Mouse (Mus musculus) heart, postnatal 0 days (tissue): Measurements from ENCODE around the gene Akirin1. TPM values are rescaled to one million over a fixed set of nuclear protein-coding genes. Genes with fewer than 3 reads are reported as not detected.

ENCODE experiments used
- ATAC-seq: fragments of 200-750 bp; cut with Nextera tagmentation; 2 replicates; pipeline ENCODE4 v1.8.0; 2017; ENCODE audit warnings: low read depth, moderate number of reproducible peaks, moderate library complexity; ENCODE audit not compliant: insufficient read depth
- DNase-seq: peaks from one replicate; pipeline ENCODE4 v3.0.0-alpha.2; 2016; ENCODE audit warnings: low spot score
- H3K27ac ChIP-seq: fragments of 300-500 bp; sonication (generic); 2 replicates; pipeline ENCODE4 v1.5.1; 2014; ENCODE audit warnings: low read depth, mild to moderate bottlenecking
- H3K27me3 ChIP-seq: fragments of 300-500 bp; sonication (generic); 2 replicates; pipeline ENCODE4 v1.6.1; 2014; ENCODE audit warnings: low read length, mixed read lengths; ENCODE audit not compliant: control insufficient read depth, insufficient read depth
- H3K36me3 ChIP-seq: fragments of 300-500 bp; sonication (generic); replicated peaks from 2 replicates; pipeline ENCODE4 v1.6.1; 2014; ENCODE audit warnings: low read length, mixed read lengths; ENCODE audit not compliant: control insufficient read depth, insufficient read depth
- H3K4me1 ChIP-seq: fragments of 300-500 bp; sonication (generic); 2 replicates; pipeline ENCODE4 v1.6.1; 2014; ENCODE audit warnings: antibody characterized with exemption; ENCODE audit not compliant: control insufficient read depth, insufficient read depth
- H3K4me2 ChIP-seq: fragments of 300-500 bp; sonication (generic); 2 replicates; pipeline ENCODE4 v1.6.1; 2014; ENCODE audit warnings: low read depth, mild to moderate bottlenecking, low read length, moderate library complexity
- H3K4me3 ChIP-seq: fragments of 300-500 bp; sonication (generic); 2 replicates; pipeline ENCODE4 v1.5.1; 2014; ENCODE audit warnings: low read depth, low read length
- H3K9ac ChIP-seq: fragments of 300-500 bp; sonication (generic); replicated peaks from 2 replicates; pipeline ENCODE4 v1.6.1; 2014; ENCODE audit warnings: low read depth, low read length, mixed read lengths
- H3K9me3 ChIP-seq: fragments of 300-500 bp; sonication (generic); replicated peaks from 2 replicates; pipeline ENCODE4 v1.6.1; 2016; ENCODE audit warnings: low read length; ENCODE audit not compliant: control insufficient read depth
- CTCF ChIP-seq: IDR thresholded peaks from 2 replicates; pipeline ENCODE4 v1.5.1; 2016; ENCODE audit warnings: antibody characterized with exemption, control low read depth, low read depth
- EP300 ChIP-seq: IDR thresholded peaks from 2 replicates; pipeline ENCODE4 v1.6.1; 2016; ENCODE audit warnings: antibody characterized with exemption, low read depth
- WGBS: fragments of 180-500 bp; shearing (Covaris S2); extraction: QIAGEN DNeasy Blood & Tissue Kit; methylation state at CpG from one replicate; pipeline ENCODE4 v1.1.7; 2014; 5-methylcytosine and 5-hydroxymethylcytosine counted together
- polyA plus RNA-seq: library from polyadenylated mRNA; unstranded; fragments of >200 nt; fragmentation: Nextera tagmentation; extraction: Ambion mirVana; gene quantifications from 2 replicates; pipeline ENCODE4 v1.2.1, GENCODE M21; 2015
- total RNA-seq: library from RNA; depleted of rRNA; stranded (reverse); fragments of >200 nt; gene quantifications from 2 replicates; pipeline ENCODE4 v1.2.3, GENCODE M21; 2014; ENCODE audit warnings: low replicate concordance; rRNA removed

Gene Akirin1
- total RNA-seq = 33.5 and 65.5 TPM in 2 replicates
- polyA plus RNA-seq = 43.4 and 54.2 TPM in 2 replicates

DNA sequence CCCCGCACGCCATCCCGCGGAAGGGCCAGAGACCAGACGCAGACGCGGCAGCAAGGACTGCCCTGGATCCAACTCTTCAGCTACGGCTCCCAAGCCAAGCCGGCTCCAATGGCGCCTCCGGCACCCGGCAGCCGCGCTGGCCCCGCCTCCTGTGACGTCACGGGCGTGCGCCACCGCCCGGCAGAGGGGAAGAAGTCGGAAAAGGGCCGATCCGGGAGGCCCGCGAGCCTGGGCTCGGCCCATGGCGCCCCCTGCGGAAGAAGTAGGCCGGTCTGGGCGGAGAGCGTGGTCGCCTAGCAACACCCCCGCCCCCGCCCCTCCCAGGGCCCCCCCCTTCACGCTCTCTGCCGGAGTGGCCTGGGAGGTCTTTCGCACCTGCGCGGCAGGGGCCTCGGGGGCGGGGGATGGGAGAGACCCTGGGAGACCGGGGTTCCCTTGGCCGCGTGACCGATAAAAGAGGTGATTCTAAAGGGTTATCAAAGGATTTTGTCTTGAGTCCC lies at the start of gene Akirin1:
TSS of gene Akirin1 (minus strand) at position 194 of the 500 bp plus-strand sequence.
- H3K4me3 ChIP-seq = peak within 1 kb of the TSS; percentile 97
- H3K36me3 ChIP-seq = no peaks in the 10 kb centered on the region
- DNase-seq (peak; percentile 96), ATAC-seq (peak; percentile 98)
- peak; percentile 72; the same call in 1 of the 2 replicates for TF ChIP-seq EP300
- TF ChIP-seq CTCF = peak; percentile 52
- H3K9me3 ChIP-seq = no peaks in the 10 kb centered on the region
- peak within 1 kb of the TSS; percentile 97 for H3K9ac ChIP-seq
- no peaks in the 10 kb centered on the region for H3K27me3 ChIP-seq
- WGBS = under 1% methylated on average over 28 of the region's 46 CpGs
- H3K4me2 ChIP-seq = peak within 1 kb of the TSS; percentile 95
- H3K27ac ChIP-seq = peak within 1 kb of the TSS; percentile 94
- peaks cover 8% of the 10 kb centered on the region for H3K4me1 ChIP-seq

GRCm38 (mm10) chr4:123797856-123798255 lies 47.7 kb upstream of the Akirin1 start:
- H3K4me1 ChIP-seq = peaks cover 3% of the 10 kb centered on the region; the same call in 1 of the 2 replicates
- 73% methylated on average over 7 of the region's 7 CpGs for WGBS
- no peak for ATAC-seq
- no peak for DNase-seq
- no peak overlapping the region for H3K9ac ChIP-seq
- no peaks in the 10 kb centered on the region for H3K27me3 ChIP-seq
- TF ChIP-seq EP300 (no peak), CTCF (no peak)
- H3K9me3 ChIP-seq = no peaks in the 10 kb centered on the region
- H3K36me3 ChIP-seq = no peaks in the 10 kb centered on the region
- H3K27ac ChIP-seq = no peak overlapping the region
- H3K4me3 ChIP-seq = no peak overlapping the region
- no peak overlapping the region for H3K4me2 ChIP-seq

DNA sequence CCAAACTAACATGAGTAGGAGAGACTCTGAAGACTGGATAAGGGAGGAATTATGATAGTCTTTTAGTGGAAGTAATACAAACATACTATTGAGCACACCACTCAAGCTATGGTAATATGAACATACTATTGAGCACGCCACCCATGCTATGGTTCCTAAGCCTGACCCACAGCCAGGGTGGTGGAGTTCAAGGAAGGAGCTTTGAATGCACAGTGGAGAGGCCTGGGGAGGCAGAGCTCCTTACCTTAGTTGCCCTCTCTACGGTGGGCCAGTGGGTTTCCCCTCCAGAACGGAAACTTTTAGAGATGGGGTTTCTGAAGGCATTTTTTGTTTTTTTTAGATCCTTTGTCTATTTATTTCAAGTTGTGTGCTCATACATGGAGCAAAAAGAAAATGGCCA lies 47.3 kb upstream of the Akirin1 start:
- peaks cover 3% of the 10 kb centered on the region; the same call in 1 of the 2 replicates for H3K4me1 ChIP-seq
- DNase-seq = no peak
- ATAC-seq = no peak
- no peak overlapping the region for H3K9ac ChIP-seq
- H3K4me3 ChIP-seq = no peak overlapping the region
- H3K9me3 ChIP-seq = no peaks in the 10 kb centered on the region
- TF ChIP-seq EP300 (no peak), CTCF (no peak)
- no peaks in the 10 kb centered on the region for H3K27me3 ChIP-seq
- 88% methylated on average over 3 of the region's 3 CpGs for WGBS
- no peaks in the 10 kb centered on the region for H3K36me3 ChIP-seq
- no peak overlapping the region for H3K4me2 ChIP-seq
- no peak overlapping the region for H3K27ac ChIP-seq

DNA sequence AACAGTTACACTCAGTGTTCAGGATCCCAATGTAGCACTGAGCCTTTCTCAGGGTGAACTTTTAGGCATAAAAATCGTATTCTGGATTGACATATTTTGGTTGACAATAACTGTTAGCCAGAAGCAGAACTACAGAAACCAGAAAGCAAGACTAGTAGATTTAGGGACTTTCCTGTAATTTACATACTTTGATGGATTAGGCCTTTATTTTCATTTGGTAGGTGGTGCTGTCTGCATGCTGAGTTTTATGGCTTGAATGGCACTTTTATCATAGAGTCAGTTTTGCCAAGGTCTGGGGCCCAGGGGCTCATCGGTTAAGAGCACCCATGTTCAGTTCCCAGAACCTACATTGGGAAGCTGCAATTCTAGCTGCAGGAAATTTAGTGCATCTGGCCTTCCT lies 44.9 kb upstream of the Akirin1 start:
- ATAC-seq (no peak), DNase-seq (no peak)
- 77% methylated on average over 2 of the region's 2 CpGs for WGBS
- Histone ChIP-seq H3K4me3 (no peak overlapping the region), H3K4me1 (peaks cover 3% of the 10 kb centered on the region; the same call in 1 of the 2 replicates), H3K27me3 (no peaks in the 10 kb centered on the region), H3K9ac (no peak overlapping the region), H3K9me3 (no peaks in the 10 kb centered on the region), H3K27ac (no peak overlapping the region), H3K36me3 (no peaks in the 10 kb centered on the region), H3K4me2 (no peak overlapping the region)
- TF ChIP-seq CTCF = no peak
- no peak for TF ChIP-seq EP300

GRCm38 (mm10) chr4:123793136-123793535 lies 43.0 kb upstream of the Akirin1 start:
- Histone ChIP-seq H3K4me2 (no peak overlapping the region), H3K9ac (no peak overlapping the region), H3K4me1 (peaks cover 3% of the 10 kb centered on the region; the same call in 1 of the 2 replicates), H3K27me3 (no peaks in the 10 kb centered on the region), H3K36me3 (no peaks in the 10 kb centered on the region), H3K27ac (no peak overlapping the region), H3K4me3 (no peak overlapping the region), H3K9me3 (no peaks in the 10 kb centered on the region)
- ATAC-seq (no peak), DNase-seq (no peak)
- no peak for TF ChIP-seq CTCF
- WGBS = 94% methylated on average over 6 of the region's 6 CpGs

GRCm38 (mm10) chr4:123792666-123793065 lies 42.5 kb upstream of the Akirin1 start:
- no peak for ATAC-seq
- WGBS = 68% methylated on average over 2 of the region's 2 CpGs
- no peak for TF ChIP-seq CTCF
- no peak for TF ChIP-seq EP300

More at GRCm38 (mm10) chr4:123792666-123793065, 42.5 kb upstream of the Akirin1 start:
- Histone ChIP-seq H3K4me2 (no peak overlapping the region), H3K9ac (no peak overlapping the region), H3K9me3 (no peaks in the 10 kb centered on the region), H3K27ac (no peak overlapping the region), H3K4me3 (no peak overlapping the region), H3K4me1 (peaks cover 8% of the 10 kb centered on the region; the same call in 1 of the 2 replicates), H3K36me3 (no peaks in the 10 kb centered on the region), H3K27me3 (no peaks in the 10 kb centered on the region)
- DNase-seq = no peak
